Mouse (Mus musculus) cerebellum, adult 8-10 months (tissue): ENCODE results near the gene Pdha2.

ENCODE experiments used
- DNase-seq: peaks from one replicate; pipeline ENCODE4 v3.0.0; 2022

The Pdha2 gene

GRCm38 (mm10) chr3:141212255-141212654 lies at the start of gene Pdha2:
TSS of gene Pdha2 (minus strand) at chr3:141212355.
- no peak for DNase-seq

GRCm38 (mm10) chr3:141260518-141260917 lies 48.4 kb upstream of the Pdha2 start:
- DNase-seq, result no peak

DNA sequence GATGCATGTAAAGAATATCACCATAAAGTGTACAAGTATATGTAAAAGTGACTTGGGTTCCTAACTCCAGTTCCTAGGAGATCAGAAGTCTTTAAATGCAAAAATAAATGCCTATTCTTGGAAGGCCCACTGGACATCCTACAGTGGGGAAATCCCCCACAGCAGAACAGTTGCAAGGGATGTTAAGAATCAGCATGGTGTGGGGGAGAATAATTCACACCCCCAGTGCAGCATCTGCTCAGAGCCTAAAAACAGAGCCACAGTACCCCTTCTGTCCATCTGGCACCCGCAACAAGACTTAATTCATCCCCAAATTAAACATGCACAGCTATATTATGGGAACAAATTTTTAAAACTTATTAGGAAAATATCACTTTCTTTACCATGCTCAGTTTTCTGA lies 39.3 kb upstream of the Pdha2 start:
- no peak for DNase-seq

DNA sequence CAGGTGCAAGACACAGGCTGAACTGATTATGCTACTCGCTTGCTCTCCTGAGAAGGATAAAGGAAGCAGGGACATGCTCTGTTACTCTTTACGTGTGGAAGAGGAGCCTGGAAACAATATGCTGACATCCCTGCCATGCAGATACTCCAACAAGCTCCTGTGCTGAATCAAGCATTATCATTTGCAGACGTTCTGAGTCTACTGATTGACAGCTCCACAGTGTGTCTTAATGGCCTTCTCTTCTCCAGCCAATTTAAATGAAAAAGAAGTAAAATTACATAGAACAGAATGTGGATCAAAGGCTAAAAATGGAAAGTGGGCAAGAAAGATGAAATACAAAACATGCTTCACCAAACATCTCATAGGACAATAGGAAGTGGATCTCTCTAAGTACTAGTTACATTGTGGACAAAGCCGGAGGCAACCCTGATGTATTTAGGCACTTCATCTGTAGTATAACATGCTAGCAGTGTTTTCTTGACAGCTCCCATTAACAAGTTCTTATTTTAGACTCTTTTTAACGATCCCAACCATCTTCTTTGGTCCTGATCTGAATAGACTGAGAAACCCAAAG lies 32.7 kb upstream of the Pdha2 start:
- DNase-seq, result no peak

DNA sequence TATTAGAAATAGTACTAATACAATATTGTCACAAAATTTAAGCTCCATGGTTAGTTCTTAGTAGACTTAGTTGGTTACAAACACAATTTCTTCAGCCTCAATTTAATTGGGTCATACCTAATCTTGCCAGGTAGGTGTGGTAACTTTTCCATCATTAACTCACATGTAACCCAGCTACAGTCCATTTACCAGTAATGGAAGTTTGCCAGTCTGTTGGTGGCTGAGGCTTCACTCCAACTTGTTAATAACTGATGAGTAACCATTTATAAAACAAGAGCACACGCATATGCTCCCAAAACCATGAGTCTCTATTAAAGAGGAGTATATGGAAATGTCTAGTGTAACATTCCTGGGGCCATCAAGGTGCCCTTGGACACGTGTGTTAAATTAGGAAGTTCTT lies 25.9 kb upstream of the Pdha2 start:
- no peak for DNase-seq

DNA sequence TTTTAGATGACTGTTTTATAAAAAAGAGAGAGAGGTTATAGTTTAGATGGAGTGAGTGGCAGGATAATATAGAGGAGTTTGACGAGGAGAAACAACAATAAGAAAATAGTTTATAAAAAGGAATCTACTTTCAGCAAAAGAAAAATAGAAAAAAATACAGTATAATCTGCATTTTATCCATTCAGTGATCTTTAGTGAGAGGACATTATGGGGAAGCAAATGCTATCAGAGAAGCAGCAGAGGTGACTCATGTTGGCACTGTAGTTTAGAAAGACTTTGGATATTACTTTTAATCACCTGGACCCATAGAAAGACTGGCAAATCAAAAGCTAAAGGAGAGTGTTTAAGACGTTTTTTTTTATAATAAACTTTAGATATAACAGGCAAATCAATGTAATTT lies 17.0 kb upstream of the Pdha2 start:
- no peak for DNase-seq

- DNase-seq, result no peak
These were observed 10.2 kb upstream of the Pdha2 start for GRCm38 (mm10) chr3:141222339-141222738.

GRCm38 (mm10) chr3:141218561-141218960 lies 6.4 kb upstream of the Pdha2 start:
- no peak for DNase-seq

DNA sequence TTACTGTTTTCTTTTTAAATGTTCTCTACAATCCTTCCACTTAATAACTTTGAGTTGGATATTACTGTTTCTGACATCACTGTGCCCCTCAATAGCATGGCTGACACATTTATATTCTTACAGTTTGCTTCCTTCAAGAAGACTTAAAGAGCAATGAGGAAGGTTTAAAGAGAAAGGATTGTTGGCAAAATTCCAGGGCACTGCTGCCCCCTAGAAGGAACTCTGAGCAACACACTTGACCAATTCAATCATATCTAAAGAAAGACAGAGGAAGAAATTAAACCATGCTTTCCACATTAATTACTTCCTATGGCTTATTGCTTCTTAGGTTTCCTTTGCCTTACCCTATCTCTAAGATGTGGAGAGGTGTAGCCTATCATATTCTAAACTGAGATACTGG lies 4.8 kb upstream of the Pdha2 start:
- DNase-seq, result no peak

- no peak for DNase-seq
These were observed 4.1 kb upstream of the Pdha2 start for GRCm38 (mm10) chr3:141216237-141216636.

- no peak for DNase-seq
These were observed 2.6 kb upstream of the Pdha2 start for GRCm38 (mm10) chr3:141214789-141215188.

DNA sequence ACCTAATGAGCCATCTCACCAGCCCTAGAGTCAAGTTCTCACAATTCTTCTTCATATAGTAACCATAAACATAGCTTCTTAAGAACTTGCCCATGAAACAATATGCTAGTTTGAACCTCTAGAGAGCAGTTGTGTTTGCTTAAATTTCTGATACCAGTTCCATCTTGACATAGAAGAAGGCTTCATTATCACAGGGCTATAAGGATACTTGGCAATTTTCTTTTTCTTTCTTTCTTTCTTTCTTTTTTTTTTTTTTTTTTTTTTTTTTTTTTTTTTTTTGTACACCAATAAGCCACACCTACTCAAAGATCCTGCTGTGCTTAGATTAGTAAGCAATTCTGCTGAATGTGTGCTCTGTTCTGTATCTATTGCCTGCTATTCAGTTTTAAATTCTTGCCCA lies 2.0 kb upstream of the Pdha2 start:
- no peak for DNase-seq

- no peak for DNase-seq
These were observed 511 bp downstream of the Pdha2 start for GRCm38 (mm10) chr3:141211644-141212043.

DNA sequence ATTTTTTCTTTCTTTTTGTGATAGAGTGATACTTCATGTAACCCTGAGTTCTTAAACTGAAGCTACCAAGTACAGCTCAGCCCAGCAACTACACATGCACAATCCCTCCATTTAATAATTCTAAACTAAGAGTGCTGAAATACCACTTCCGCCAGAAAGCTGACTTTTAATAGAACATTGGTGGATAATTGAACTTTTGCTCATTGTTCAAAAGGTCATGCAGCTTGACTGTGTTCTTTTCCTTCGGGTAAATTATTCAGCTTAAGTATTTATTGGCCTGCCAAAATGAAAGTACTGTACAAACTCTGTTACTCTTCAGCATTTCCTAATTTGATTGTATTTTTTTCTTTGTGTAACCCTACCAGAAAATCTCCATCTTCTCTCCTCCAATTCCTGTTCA lies 10.4 kb downstream of the Pdha2 start:
- no peak for DNase-seq

DNA sequence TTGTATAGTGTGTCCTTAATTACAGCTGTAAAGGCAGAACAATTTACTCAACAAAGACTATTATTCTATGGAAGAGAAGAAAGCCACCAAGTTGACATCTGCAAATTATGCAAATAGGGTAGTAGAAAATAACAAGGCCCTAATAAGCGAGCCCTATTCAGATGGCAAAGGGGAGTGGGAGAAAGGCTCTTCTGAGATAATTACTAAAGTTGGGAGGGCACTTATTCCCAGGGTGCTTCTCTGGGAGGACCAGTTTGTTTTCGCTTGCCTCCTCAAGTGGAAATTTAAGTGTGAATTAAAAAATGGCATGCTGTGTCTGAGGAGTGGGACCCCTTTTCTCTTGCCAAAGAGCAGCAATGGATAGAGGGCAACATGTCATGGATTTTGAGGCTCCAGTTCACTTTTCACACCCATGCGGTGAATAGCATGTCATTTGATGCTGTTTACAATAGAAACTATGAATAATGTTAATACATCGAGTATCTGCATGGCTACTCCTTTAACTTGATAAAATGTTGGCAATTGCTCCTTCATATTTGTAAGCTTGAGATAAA lies 14.8 kb downstream of the Pdha2 start:
- no peak for DNase-seq

DNA sequence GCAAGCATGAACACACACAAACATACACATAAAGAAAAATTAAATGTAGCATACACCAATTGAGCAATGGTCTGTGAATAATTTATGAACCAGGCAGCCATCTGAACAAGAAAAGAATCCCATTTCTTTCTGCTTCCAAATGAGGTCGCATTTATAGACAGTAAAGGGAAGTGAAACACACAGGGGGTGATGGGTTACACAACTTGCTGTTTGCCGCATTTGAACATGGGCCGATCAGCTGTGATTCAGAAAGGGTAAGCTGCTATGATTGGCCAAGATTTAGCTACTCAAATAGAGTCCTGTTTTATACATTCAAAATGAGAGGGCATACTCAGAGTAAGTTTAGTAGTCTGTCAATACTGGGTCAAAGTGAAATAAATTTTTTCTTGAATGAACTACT lies 20.5 kb downstream of the Pdha2 start:
- DNase-seq, result no peak

DNA sequence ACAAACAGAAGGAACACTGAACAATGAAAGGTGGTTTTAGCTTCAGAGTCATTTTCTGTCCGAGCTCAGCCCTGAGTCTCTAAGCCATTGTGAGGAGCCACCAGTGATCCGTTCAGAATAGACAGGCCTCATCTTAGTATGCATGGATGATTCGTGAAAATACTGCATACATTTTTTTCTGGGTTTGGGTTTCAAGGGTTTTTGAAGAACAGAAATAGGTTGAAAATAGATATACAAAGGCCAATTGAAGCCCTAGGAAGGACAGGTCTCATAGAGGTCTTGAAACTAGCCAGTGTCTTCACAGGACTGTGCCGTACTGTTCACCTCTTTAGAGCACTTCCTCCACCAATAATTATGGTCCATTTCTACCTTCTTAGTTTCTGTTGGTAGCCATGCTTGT lies 21.7 kb downstream of the Pdha2 start:
- DNase-seq, result no peak

- DNase-seq, result no peak
These were observed 51.2 kb downstream of the Pdha2 start for GRCm38 (mm10) chr3:141160986-141161385.
